Mouse (Mus musculus) mesoderm, embryonic 11.5 days (tissue): ENCODE measurements at regions not wholly inside any gene's neighbourhood (a gene's known extent, or its start where the extent isn't known, plus 50 kb on each side); places are given as distances from the start of the nearest gene placed in this dataset.
A peak's percentile ranks its signal among the peaks of the same experiment; 100 is the strongest.

Source experiments
- DNase-seq: peaks from one replicate; pipeline ENCODE4 v3.0.0-alpha.2; 2012; ENCODE audit warnings: low read depth, low spot score

- no peak for DNase-seq
Observed at GRCm38 (mm10) chr7:52399513-52399912, 384.0 kb upstream of the 1700015G11Rik start.

- DNase-seq = peak; percentile 69
Observed at GRCm38 (mm10) chr7:52391793-52392192, 376.3 kb upstream of the 1700015G11Rik start.
